Mouse (Mus musculus): Measurements from ENCODE around the gene Nat8f4. TPM values are rescaled to one million over a fixed set of nuclear protein-coding genes. Genes with fewer than 3 reads are reported as not detected.

Gene Nat8f4
- 7.3 TPM for polyA plus RNA-seq (2015; fragmentation: Illumina TruSeq; extraction: RNeasy Lipid Tissue Mini Kit (QIAGEN cat#74804); ENCODE audit: insufficient read depth, low replicate concordance)

DNA sequence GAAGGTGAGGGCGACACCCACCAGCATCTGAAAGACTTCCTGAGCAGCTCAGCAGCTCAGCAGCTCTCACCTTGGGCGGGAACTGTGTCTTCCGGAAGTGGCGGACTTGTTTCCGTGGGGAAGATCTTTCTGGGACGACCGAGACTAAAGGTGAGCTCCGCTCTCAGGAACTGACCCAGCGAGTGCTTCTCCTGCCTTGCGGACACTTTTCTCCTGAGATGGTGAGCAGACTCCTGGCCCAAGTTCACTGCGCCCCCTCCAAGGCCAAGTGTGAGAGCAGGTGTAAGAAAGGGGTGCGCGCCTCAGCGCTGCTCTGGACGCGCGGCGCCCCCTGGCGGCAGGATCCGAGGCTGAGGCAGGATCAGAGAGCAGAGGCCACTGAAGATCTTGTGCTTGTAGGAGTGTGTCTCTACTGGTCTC, at the start of gene Nat8f4:
Gene Nat8f4 (minus strand): TSS at position 243 of the 420 bp plus-strand sequence.

DNA sequence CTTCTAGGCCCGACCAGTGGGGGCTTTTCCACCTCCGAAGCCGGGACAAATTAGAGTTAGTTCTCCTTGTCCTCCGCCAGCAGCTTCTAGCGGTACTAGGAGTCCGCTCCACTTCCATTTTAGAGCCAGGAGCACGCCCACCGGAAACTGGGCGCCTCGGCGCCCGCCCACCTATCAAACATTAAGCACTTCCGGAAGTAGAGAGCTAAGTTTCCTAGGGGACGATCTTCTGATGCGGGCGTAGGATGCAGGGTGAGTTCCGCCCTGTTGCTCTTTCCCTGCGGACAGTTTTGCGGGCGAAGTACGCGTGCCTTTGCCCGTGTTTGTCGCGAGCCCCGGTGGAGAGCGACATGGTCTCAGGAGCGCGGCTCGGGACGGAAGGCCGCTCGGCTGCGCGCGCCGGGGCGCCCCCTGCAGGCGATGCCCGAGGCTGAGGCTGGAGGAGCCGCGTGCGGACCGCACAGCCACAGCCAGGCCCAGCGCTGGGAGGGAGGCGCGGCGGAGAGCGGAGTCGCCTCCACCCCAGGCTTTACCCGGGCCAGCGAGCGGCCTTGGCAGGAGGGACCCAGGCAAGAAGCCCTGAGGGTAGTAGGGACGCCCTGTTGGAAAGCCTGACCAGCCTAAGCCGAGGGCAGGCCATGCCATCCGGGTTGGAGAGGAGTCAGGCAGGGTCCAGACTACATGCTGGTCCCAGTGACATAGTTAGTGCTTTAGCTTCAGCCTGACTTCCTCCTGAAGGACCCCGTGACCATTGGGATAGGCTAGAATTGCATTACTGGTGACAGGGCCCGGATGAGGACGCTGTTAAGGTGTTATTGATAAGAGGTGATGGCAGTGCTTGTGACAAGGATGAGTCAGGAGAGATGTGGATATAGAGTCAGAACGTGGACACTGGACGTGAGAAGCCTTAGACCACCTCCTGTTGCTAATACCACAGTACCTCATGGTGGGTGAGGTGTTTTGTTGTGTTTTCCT, 11.1 kb upstream of the Nat8f4 start, which contains the start of gene Nat8f1:
Gene Nat8f1 (minus strand): TSS at position 149 of the 975 bp plus-strand sequence.

DNA sequence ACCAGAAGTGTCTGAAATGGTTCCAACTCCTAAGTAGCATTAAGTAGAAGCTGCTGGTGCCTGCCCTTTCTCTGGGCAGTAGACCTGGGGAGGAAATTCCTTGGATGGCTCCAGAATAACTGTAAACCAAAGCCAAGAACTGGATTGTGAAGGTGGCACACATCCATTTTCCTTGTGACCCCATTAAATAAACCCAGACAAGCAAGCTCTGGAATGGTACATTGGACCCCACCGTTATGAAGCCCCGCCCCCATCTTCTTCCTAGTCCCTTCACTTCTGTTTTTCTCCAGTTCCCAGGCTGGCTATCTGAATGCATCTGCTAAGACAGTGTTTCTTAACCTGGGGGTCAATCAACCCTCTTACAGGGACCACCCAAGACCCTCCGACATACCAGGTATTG, 6.9 kb upstream of the Nat8f4 start, which contains the start of gene Tprkb:
Gene Tprkb (plus strand): TSS at position 279 of the 400 bp plus-strand sequence.

DNA sequence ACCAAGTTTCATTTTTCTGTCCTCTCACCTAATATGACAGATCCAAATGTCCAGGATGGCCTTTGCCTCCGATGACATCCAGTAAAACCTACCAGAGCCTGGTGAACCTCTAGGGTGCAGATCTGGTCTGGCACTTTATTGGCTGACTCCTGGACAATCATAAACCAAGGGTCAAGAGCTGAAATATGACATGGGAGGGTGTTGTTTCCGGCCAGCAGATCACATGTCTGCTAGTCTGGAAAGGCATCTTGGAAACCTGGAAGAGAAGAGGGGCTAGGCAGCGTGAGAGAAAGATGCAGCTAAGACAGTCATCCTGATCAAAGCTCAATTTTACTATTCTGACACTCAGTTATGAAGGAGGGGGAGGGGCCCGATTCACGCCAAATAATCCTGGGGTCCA, 35.7 kb downstream of the Nat8f4 start, which contains the start of gene Nat8f2:
Gene Nat8f2 (minus strand): TSS at position 153 of the 400 bp plus-strand sequence.

Other genes starting within 250 kb of the Nat8f4 start
- gene Nat8f7, start 191.7 kb downstream of the Nat8f4 start, polyA plus RNA-seq (2015; fragmentation: Illumina TruSeq; extraction: RNeasy Lipid Tissue Mini Kit (QIAGEN cat#74804); ENCODE audit: insufficient read depth, low replicate concordance) = not detected
- gene Nat8f3, start 139.1 kb downstream of the Nat8f4 start, polyA plus RNA-seq (2015; fragmentation: Illumina TruSeq; extraction: RNeasy Lipid Tissue Mini Kit (QIAGEN cat#74804); ENCODE audit: insufficient read depth, low replicate concordance) = 3.3 TPM
- gene Nat8f6, start 83.9 kb downstream of the Nat8f4 start, polyA plus RNA-seq (2015; fragmentation: Illumina TruSeq; extraction: RNeasy Lipid Tissue Mini Kit (QIAGEN cat#74804); ENCODE audit: insufficient read depth, low replicate concordance) = not detected
- gene Nat8f5, start 83.9 kb downstream of the Nat8f4 start, polyA plus RNA-seq (2015; fragmentation: Illumina TruSeq; extraction: RNeasy Lipid Tissue Mini Kit (QIAGEN cat#74804); ENCODE audit: insufficient read depth, low replicate concordance) = 0.26 TPM
- gene Nat8, start 72.8 kb downstream of the Nat8f4 start, polyA plus RNA-seq (2015; fragmentation: Illumina TruSeq; extraction: RNeasy Lipid Tissue Mini Kit (QIAGEN cat#74804); ENCODE audit: insufficient read depth, low replicate concordance) = 0.22 TPM
- gene Nat8f2, start 35.7 kb downstream of the Nat8f4 start, polyA plus RNA-seq (2015; fragmentation: Illumina TruSeq; extraction: RNeasy Lipid Tissue Mini Kit (QIAGEN cat#74804); ENCODE audit: insufficient read depth, low replicate concordance) = not detected
- 43.4 TPM for gene Tprkb, start 7.0 kb upstream of the Nat8f4 start, polyA plus RNA-seq (2015; fragmentation: Illumina TruSeq; extraction: RNeasy Lipid Tissue Mini Kit (QIAGEN cat#74804); ENCODE audit: insufficient read depth, low replicate concordance)
- 5.9 TPM for gene Nat8f1, start 10.8 kb upstream of the Nat8f4 start, polyA plus RNA-seq (2015; fragmentation: Illumina TruSeq; extraction: RNeasy Lipid Tissue Mini Kit (QIAGEN cat#74804); ENCODE audit: insufficient read depth, low replicate concordance)
- 239 TPM for gene Dusp11, start 56.8 kb upstream of the Nat8f4 start, polyA plus RNA-seq (2015; fragmentation: Illumina TruSeq; extraction: RNeasy Lipid Tissue Mini Kit (QIAGEN cat#74804); ENCODE audit: insufficient read depth, low replicate concordance)
- gene Figla, start 111.3 kb upstream of the Nat8f4 start, polyA plus RNA-seq (2015; fragmentation: Illumina TruSeq; extraction: RNeasy Lipid Tissue Mini Kit (QIAGEN cat#74804); ENCODE audit: insufficient read depth, low replicate concordance) = not detected
- gene Add2, start 123.8 kb upstream of the Nat8f4 start, polyA plus RNA-seq (2015; fragmentation: Illumina TruSeq; extraction: RNeasy Lipid Tissue Mini Kit (QIAGEN cat#74804); ENCODE audit: insufficient read depth, low replicate concordance) = 3.9 TPM

All from spleen, adult 10 weeks (tissue).